Mouse (Mus musculus) spleen, postnatal 36 days (tissue): ENCODE measurements around the gene Dnajb13.

ENCODE experiments used
- DNase-seq, 2 experiments: peaks; one replicate each; pipeline ENCODE4 v3.0.0; 2022; ENCODE audit warnings: low spot score in 2 of 2, mixed read lengths in 1 of 2

Gene Dnajb13

DNA sequence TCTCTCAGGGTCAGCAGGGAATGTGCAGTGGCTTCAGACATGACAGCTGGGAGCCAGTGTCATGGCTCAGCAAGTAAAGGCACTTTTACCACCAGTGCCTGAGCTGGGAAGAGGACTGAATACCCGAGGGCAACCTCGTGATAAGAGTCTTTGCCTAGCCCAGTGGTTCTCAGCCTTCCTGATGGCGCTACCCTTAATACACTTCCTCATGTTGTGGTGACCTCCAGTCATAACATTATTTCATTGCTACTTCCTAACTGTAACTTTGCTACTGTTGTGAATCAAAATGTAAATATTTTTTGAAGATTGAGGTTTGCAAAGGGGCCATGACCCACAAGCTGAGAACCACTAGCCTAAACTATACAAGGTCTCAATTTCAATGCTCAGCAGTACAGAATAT is 6.1 kb downstream of the Dnajb13 start:
- no peak for DNase-seq

DNA sequence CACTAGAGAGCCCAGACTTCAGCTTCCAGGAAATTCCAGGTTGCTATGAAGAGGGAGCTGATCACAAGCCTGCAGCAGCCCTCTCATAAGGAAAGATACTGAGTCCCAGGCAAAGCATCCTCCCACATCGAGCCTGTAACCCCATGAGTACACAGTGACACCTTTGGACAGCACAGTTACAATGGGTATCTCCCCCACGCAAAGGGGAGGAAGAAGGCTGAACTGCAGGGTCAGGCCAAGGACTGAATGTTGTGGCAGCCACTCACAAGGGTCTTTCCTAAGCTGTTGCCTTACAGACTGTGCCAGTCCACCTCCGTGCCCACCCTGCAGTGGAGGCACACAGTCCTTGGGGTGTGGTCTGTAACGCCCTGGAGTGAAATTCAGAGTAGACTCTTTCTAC is 8.3 kb downstream of the Dnajb13 start:
- no peak for DNase-seq

DNA sequence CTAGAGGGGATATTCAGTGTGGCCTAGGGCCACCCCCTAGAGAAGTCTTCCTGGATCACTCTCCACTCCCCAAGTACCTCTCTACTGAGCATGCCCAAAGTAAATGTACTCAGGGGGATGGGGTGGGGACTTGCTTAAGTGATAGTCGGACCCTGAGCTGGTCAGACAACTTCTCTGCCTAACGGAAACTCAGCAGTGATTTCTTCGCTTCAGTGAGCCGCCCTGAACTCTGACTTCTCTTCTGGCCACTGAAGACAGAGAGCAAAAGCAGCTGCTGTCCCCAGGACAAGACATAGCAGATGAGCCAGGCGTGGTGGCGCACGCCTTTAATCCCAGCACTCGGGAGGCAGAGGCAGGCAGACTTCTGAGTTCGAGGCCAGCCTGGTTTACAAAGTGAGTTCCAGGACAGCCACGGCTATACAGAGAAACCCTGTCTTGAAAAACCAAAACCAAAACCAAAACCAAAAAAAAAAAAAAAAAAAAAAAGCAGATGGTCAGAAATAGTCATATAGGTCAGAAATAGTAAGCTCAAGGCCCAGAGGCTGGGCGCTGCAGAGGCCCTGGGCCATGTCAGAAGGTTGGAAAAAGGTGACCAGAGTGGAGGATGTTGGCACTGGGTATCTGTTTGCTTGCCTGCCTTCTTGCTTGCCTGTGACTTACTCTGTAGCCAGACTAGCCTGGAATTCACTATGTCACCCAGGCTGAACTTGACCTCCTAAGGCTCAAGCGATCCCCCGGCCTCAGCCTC is 9.8 kb downstream of the Dnajb13 start:
- peak in 1 of 2 experiments; percentile 24 for DNase-seq

DNA sequence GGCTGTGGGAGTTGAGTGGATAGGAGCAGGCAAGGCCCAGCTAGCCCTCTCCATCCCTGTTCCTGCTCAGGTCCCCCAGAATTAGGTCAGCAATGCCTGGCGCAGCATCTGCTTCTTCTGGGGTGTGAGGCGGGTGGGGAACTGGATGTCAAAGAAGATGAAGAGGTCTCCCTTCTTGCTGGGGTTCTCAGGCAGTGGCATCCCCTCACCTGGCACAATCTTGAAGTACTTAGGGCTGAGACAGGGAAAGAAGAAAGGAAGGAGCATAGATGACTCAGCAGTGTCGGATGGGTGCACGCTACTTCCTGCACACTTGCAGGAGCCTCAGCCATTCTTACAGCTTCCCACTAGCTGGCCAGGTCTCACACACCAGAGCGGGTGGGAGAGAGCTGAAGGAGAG is 11.7 kb downstream of the Dnajb13 start:
- peak in 1 of 2 experiments; percentile 37 for DNase-seq

DNA sequence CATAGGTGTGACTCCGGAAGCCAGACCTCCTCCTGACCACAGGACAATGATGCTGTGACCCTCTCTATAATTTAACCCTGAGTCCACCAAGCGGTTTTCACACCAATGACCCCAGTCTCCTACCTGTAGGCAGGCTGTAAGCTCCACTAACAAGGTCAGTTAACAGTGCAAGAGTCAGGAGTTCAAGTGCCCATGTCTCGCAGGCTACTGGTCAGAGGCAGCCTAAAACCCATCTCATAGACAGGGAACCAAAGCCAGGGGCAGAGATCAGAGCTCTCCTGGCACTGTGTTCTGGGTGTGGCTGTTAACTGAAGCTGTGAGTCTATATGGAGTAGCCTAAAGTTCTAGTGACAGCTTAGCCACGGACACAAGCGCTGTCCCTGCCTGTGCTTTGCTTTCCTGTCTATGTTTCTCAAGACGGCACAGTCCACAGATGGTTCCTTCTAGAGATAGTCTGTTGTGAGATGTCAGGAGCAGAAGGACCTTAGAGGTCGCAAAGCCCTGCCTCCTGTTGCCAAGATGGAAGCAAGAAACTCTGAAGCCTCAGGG is 12.3 kb downstream of the Dnajb13 start:
- DNase-seq = peak in 1 of 2 experiments; percentile 31

DNA sequence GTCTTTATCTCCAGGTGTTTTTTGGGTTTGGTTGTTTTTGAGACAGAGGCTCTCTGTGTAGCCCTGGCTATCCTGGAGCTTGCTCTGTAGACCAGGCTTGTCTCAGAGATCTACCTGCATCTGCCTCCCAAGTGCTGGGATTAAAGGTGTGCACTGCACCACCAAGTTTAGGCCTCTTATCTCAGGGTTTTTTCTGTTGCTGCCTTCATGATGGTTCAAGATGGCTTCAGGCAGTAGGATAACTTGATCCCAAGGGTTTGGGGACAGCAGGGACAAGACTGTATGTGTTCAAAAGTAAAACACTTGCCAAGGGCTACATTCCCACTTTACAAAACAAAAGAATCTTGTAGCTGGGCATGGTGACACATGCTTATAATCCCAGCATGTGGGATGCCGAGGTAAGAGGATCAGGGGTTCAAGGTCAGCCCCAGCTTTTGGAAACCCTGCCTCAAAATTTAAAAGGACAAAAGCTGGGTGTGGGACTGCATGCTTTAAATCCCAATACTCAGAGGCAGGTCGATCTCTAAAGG is 12.9 kb downstream of the Dnajb13 start:
- DNase-seq = peak in 1 of 2 experiments; percentile 22

DNA sequence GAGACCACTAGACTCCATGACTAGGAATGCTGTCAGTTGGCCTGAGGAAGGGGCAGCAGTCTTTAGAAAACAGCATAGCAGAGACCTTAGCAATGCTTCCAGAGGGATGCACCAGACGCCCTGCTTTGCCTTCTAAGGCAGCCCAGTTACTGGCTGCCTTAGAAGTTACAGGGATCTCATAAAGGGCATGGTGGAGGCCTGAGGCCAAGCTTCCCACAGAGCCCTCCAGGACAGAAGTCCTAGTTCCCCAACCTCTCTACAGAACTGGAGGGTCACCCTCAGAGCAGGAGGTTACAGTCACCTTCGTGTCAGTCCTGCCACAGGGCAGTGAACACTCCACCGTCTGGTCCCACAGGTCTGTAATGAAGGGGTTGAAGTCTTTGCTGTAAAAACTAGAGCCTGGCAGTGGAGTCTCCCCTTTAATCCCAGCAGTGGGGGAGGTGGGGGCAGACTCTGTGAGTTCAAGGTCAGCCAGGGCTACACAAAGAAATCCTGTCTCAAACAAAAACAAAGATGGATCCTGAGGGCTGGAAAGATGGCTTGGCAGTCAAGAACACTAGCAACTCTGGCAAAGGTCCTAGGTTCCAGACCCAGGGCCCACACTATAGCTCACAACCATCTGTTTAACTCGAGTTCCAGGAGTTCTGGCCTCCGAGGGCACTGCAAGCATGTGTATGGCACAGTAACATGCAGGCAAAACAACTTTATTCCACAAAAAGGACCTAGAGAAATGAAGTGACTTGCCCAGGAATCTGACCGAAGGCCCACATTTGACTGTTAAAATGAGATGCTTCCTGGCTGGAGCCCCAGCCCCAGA is 13.5 kb downstream of the Dnajb13 start:
- DNase-seq = peak in 1 of 2 experiments; percentile 41

DNA sequence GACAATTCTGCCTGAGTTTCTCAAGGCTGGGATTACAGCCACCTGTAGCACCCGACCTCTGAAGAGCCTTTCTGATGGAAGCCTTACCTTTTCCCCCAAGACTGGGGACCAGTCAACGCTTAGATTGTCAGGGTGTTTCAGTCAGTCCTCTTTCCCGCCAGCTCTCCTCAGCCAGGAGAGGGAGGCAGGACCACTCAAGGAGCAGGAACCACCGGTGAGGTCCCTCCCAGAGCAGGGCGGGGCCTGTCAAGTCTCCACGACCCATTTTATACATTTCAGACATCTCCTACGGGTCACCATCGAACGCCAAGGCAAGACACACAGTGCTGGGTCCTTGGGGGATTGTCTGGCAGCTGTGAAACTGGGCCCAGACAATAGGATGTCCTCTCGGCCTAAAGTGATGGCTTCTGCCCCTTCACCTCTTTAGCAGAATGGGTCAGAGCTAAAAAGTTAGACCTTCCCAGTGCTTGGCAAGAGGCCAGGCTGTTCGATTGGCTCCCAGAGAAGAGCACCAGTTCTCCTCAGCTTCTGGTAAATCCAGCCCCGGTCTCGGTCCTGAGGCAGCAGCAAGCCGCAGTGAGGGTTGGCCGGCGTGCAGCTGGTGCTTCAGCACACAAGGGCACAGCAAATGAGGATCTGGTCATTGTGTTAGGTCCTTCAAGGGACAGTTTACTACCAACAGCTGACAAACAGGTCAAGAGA is 14.3 kb downstream of the Dnajb13 start:
- peak in 1 of 2 experiments; percentile 52 for DNase-seq

DNA sequence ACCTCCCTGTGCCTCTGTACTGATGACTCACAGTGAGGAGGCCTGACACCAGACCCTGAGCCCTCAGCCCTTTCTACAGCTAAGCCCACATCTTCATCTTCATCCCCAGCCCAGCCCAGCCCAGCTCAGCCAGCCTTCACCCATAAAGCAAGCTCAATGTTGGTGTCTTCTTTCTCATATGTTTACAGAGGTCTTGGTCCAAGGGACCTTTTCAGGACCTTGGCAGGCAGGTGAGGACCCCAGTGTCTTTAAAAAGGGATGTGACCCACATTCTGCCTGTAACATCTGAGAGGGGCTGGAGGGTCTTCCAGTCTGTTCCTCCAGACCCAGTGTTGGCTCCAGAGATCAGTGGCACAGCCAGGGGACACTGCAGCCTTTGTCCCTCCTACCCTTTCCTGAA is 15.3 kb downstream of the Dnajb13 start:
- no peak for DNase-seq

DNA sequence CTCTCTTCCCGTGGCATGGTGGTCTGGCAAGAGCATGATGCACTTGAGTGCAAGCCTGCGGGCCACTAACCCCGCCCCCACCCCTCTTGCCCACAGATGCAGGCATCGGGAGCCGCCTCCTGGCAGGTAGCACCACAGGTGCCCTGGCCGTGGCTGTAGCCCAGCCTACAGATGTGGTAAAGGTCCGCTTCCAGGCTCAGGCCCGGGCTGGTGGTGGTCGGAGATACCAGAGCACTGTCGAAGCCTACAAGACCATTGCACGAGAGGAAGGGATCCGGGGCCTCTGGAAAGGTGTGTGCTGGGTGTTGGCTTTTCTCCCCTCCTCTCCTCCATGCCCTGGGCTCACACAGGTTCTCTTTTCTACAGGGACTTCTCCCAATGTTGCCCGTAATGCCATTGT is 16.8 kb downstream of the Dnajb13 start:
- DNase-seq = no peak

DNA sequence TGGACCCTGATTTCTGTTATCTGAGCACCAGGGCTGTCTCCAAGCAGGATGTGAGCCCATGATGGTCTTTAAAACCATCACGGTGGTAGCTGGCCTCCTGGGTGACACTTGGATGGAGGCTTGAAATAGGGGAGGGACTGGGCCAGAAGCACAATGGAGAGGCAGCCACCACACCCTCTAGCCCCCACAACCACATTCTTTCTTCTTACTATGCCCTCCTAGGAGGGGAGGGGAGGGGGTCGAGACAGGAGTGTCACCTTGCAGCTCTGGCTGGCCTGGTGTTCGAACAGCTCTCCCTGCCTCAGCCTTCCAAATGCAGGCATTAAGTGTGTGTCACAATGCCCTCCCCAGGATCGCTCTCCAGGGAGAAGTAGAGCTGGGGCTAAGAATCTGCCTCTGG is 17.4 kb downstream of the Dnajb13 start:
- DNase-seq = no peak

DNA sequence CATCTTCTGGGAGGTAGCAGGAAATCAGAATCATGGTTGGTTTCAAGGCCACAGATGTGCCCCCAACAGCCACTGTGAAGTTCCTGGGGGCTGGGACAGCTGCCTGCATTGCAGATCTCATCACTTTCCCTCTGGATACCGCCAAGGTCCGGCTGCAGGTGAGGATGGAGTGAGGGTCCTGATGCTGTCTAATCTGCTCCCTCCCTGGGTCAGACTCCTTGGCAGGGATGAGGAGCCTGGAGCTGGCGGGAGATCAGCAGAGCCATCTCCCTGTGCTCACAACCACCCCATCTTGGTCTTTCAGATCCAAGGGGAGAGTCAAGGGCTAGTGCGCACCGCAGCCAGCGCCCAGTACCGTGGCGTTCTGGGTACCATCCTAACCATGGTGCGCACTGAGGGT is 18.0 kb downstream of the Dnajb13 start:
- no peak for DNase-seq

DNA sequence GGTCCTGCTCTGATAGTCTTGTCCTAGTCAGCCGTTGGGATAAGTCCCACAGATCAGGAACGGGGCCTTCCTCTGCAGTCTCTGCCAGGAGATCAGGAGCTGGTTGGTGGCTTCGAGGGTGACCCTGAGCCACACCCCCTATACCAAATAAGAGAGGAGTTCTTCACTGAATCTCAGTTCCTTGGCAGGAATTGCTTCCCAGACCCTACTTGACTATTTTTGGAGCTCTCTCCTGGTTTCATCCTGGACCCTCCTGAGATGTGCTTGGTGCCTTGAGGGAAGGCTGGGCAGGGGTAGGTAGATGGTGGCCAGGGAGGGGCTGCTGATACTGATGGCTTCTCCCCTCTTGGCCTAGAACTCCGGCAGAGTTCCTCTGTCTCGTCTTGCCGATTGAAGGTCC is 18.4 kb downstream of the Dnajb13 start:
- no peak for DNase-seq

DNA sequence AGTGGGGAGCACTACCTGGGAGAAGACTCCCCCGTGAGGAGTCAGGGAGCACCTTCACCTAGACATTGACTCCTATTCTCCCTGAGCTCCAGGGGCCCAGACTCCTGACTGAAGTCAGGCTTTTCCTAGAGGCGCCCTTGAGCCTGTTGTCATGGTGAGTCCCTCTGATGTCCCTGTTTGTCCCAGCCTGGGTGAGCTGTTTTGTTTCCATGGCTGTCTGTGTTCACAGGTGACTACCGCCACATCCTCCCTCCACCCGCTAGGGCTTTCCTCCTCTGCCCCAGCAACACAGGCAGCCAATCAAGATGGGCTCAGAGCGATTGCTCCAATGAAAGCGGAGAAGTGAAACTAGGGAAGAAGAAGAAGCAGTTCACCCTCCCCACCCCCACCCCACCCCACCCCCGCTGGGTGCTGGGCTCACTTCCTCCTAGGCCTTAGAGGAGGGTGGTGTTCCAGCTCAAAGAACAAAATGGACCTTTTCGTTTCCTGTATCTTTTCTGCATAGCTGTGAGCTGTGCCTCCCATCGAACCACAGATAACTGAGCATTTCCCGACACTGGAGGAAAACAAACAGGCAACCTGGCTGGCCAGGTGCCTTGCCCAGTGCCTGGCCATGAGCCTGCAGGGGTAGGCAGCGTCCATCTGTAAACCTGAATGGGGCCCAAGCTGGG is 19.0 kb downstream of the Dnajb13 start:
- DNase-seq = peak; percentile 94 to 95

DNA sequence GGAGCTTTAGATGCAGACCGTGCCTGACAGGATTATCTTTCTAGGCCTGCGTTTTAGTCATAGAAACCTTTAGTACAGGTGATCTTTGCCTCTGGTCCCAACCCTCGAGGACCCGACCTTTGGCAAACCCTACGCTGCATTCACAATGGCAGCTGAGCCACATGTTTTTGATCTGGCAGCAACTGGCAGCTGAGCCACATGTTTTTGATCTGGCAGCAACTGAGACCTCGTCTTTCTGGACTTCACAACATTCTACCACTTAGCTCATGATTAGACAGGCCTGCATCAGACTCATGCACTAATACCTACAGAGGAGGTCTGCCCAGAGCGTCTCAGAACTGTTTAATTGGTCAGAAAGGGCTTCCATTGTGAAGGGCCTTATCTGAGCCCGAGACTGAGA is 19.7 kb downstream of the Dnajb13 start:
- no peak for DNase-seq

DNA sequence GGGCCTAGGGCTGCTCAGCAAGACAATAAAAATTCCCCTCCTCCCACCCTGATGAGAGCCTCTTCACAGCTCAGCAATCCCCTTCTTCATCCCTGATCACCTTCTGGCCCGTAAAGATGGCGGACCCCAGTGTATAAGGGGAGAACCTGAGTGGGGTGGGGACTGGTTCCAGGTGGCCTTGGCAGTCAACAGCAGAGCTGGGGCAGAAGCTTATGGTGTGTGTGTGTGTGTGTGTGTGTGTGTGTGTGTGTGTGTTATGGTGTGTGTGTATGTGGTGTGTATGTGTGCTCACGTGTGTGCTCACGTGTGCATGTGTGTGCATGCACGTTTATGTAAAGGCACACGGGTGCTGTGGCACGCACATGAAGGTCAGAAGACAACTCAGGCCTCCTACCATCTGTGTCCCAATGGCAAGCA is 20.3 kb downstream of the Dnajb13 start:
- DNase-seq = peak in 1 of 2 experiments; percentile 43

DNA sequence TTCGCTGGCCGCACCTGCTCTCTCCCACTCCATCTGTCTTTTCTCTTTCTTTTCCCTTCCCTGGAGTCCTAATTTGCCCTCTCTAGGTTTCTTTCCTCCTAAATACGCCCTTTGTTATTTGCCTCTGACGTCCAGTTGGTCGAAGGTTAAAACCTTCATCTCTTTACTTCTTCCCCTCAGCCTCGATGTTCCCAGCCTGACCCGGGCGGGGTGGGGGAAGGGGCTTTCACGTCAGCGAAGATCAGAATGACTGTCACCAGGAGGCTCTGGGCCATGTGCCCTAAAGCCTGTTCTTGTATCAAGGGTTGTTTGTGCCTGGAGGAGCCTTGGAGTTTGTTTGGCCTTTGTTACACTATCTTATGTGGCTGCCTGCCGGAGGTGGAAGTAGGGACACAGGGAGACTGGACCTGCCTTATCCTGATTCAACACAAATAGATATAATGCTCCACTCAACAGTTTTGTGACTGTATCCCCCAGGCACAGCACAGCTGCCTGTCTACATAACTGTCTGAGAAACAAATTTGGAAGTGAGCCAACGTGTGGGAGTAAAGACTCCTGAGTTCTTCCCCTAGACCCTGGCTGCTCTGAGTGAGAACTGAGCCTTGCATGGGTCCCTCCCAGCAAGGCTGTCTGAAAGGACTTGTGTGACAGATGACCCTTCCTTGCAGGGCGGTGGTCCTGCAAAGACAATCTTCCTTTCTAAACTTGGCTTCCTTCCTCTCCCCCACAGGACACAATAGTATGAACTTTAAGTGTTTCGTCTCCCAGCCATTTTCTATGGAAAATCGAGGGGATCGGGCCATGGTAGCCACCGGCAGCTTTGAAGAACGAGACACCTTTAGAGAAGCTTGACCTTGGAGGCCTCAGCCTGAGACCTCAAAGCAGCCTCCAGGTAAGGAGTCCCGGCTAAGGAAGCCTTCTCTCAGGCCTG is 21.0 kb downstream of the Dnajb13 start:
- DNase-seq = peak; percentile 56 to 66

DNA sequence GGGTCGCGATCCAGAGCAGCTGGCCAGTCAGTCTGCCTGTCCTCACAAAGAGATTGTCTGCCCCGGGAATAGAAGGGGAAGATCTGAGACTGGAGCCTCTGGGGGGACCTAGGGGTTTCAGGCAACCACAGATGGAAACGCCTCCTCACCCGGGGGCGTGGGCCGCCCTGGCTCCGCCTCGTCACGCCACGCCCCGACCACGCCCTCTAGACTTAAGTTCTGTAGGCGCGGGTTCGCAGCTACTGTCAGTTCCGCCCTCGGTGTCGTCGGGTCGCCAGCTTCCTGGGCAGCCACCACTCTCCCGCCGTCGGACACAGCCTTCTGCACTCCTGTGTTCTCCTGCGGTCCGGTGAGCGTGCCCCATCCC is 21.7 kb downstream of the Dnajb13 start, which contains the start of gene Ucp2:
Gene Ucp2 (plus strand): TSS at position 221 of the 367 bp plus-strand sequence.
- DNase-seq = peak; percentile 96 to 97

DNA sequence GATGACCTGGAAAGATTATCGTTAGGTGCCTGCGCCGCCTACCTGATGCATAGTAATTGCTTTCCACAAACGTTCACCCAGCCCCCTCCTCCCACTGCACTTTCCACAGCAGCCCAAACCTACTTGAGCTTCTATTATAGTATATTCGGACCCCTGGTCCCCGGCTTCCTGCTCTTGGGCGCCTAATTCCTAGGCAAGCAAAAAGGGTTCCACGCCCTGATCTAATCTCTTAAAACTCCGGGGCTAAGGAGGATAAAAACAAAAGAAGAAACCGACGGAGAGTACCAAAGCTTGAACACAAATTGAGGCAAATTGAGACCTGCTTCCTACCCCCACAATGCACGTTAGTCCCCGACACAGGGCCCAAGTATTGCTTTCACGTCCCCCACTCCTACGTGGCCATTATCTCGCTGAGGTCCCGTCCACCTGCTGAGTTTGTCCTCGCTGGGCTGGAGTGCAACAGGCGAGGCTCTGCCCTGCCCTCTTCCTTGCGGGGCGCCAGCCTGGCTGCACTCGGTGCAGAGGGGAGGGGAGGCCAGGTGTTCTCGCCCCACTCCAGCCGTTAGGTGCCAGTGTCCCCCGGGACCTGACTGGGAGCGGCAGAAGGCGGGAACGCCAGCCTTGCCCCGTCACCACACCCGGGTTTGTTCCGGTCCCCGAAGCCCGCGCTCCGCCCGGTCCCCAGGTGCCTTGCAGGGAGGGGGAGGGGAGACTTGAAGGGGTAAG is 22.2 kb downstream of the Dnajb13 start:
- DNase-seq = peak in 1 of 2 experiments; percentile 50
